Mouse (Mus musculus): ENCODE measurements around the gene Atg7.
A peak's percentile ranks its signal among the peaks of the same experiment; 100 is the strongest.

GRCm38 (mm10) chr6:114882675-114883074 lies 239.8 kb downstream of the Atg7 start:
- peak in 1 of 3 experiments; percentile 13 for TF ChIP-seq MYOD1 (IDR thresholded peaks at IDR 0.05; ENCODE audit: control insufficient read depth in 1 of 3, insufficient read length in 2 of 3, low read depth in 2 of 3)
- no peak for TF ChIP-seq POLR2A (IDR thresholded peaks at IDR 0.05; ENCODE audit: insufficient read length, low read depth)
- TF ChIP-seq MAX (IDR thresholded peaks at IDR 0.05; ENCODE audit: low read depth), result no peak
- TF ChIP-seq TCF3 (IDR thresholded peaks at IDR 0.05; ENCODE audit: insufficient read length, low read depth), result no peak
- no peak for TF ChIP-seq MYOG (IDR thresholded peaks at IDR 0.05; ENCODE audit: control insufficient read depth in 1 of 3, insufficient read depth in 1 of 3, insufficient read length in 2 of 3, low read depth in 2 of 3)
- TF ChIP-seq POLR2AphosphoS2 (IDR thresholded peaks at IDR 0.05; ENCODE audit: insufficient read length, low read depth), result no peak
- TF ChIP-seq USF1 (IDR thresholded peaks at IDR 0.05; ENCODE audit: low read depth), result no peak
- no peak for TF ChIP-seq CEBPB (IDR thresholded peaks at IDR 0.05; ENCODE audit: insufficient read depth, poor library complexity, severe bottlenecking)
- no peak for TF ChIP-seq TCF12 (IDR thresholded peaks at IDR 0.05; ENCODE audit: insufficient read depth, poor library complexity, severe bottlenecking)
- no peak for TF ChIP-seq REST (IDR thresholded peaks at IDR 0.05; ENCODE audit: insufficient read depth, insufficient read length)
- no peak for TF ChIP-seq SRF (IDR thresholded peaks at IDR 0.05; ENCODE audit: control insufficient read depth, insufficient read length, low read depth)
- TF ChIP-seq E2F4 (IDR thresholded peaks at IDR 0.05; ENCODE audit: insufficient read depth), result no peak

Data from myocyte (in vitro differentiated cells).